Mouse (Mus musculus) heart, postnatal 0 days (tissue): ENCODE measurements around the gene Krt26.

ENCODE experiments used
- CTCF ChIP-seq: IDR thresholded peaks from 2 replicates; pipeline ENCODE4 v1.5.1; 2016; ENCODE audit warnings: antibody characterized with exemption, control low read depth, low read depth
- EP300 ChIP-seq: IDR thresholded peaks from 2 replicates; pipeline ENCODE4 v1.6.1; 2016; ENCODE audit warnings: antibody characterized with exemption, low read depth

GRCm38 (mm10) chr11:99314594-99314993, 23.2 kb downstream of the Krt26 start:
- no peak for TF ChIP-seq CTCF
- no peak for TF ChIP-seq EP300
